Mouse (Mus musculus) ovary, adult 10 weeks (tissue): Measurements from ENCODE around the gene Rprm. TPM values are rescaled to one million over a fixed set of nuclear protein-coding genes. Genes with fewer than 3 reads are reported as not detected.

Source experiments
- polyA plus RNA-seq: library from polyadenylated mRNA; stranded (reverse); fragments of 350-450 nt; fragmentation: Illumina TruSeq; extraction: RNeasy Lipid Tissue Mini Kit (QIAGEN cat#74804); gene quantifications from one replicate; pipeline ENCODE4 v1.2.3, GENCODE M21; 2014

Rprm gene
- 2.1 TPM for polyA plus RNA-seq

GRCm38 (mm10) chr2:54085430-54086087, at the start of gene Rprm:
Gene Rprm, minus strand, starts transcription at chr2:54085552.

